Mouse (Mus musculus) brown adipose tissue, adult 24 weeks (tissue): Measurements from ENCODE around the gene Fgfr1op2. TPM values are rescaled to one million over a fixed set of nuclear protein-coding genes. Genes with fewer than 3 reads are reported as not detected.

ENCODE experiments used
- H3K27ac ChIP-seq: fragments of 200-500 bp; replicated peaks from 2 replicates; pipeline ENCODE4 v1.5.1; 2012; ENCODE audit warnings: low read depth, mild to moderate bottlenecking, low read length
- H3K4me1 ChIP-seq: fragments of 200-500 bp; 2 replicates; pipeline ENCODE4 v1.6.1; 2012; ENCODE audit warnings: low read length, mixed read lengths; ENCODE audit not compliant: control insufficient read depth, insufficient read depth, insufficient read length
- H3K4me3 ChIP-seq: fragments of 200-500 bp; 2 replicates; pipeline ENCODE4 v1.5.1; 2012; ENCODE audit warnings: low read depth, mild to moderate bottlenecking, low read length, moderate library complexity; ENCODE audit not compliant: insufficient read depth
- polyA plus RNA-seq: library from polyadenylated mRNA; stranded (reverse); fragments of >200 nt; gene quantifications from 2 replicates; pipeline ENCODE4 v1.2.4, GENCODE M21; 2012; ENCODE audit not compliant: missing spikeins, insufficient read depth, insufficient read length

The Fgfr1op2 gene
- polyA plus RNA-seq, 1 experiment, result 135 TPM

DNA sequence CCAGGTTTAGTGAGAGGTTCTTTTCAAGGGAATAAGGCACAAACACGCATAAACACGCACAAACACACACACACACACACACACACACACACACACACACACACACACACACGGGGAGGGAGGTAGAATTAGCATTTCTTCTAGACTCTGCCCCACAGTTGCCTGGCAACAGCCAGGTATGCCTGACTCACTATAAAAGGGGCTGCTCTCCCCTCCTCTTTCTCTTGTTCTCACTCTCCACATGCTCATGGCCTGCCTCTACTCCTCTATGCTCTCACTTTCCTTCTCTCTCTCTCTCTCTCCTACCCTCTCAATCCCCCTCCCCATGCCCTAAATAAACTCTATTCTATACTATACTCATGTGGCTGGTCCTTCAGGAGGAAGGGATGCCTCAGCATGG is 51.1 kb downstream of the Fgfr1op2 start:
- H3K4me3 ChIP-seq, result no peak overlapping the region
- no peak overlapping the region for H3K27ac ChIP-seq

DNA sequence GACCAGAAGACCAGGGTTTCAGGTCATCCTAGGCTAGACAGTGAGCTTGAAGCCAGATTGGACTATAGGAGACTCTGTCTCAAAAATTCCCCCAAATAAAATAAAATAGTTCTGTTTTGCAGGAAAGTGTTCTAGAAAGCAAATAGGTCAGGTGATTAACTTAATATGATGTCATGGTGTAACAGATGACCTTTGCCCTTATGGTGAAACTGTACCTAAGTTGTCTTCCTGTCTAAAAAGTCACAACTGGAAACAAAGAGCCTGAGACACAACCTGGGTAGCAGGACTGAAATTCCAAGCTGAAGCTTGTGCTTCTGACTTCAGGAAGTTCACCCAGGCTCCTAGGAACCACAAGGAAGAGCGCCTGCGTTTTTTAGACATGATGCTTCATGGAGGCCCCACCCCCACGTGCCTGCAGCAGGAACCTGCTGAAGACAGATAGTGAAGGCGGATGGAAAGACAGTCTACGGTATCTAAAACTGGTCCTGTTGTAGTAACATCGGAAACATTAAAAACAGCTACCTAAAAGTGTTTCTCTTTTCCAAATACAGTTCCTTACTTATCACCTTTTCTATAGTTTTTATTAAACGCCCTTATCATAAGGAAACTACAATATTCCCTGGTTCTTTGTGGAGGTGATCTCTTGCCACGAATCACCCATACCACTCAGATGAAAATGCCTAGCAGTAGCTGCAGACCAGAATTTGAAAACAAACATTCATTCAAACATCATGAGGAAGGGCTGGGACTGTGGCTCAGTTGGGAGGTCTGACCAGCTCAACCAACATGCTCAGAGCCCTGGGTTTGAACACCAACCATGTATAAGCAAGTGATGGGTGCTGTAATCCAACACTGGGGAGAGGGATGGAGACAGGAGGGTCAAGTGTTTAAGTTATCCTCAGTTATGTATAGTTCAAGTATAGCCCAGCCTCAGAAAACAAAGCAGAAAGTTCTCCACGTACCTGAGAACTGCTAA is 53.1 kb downstream of the Fgfr1op2 start:
- no peak overlapping the region for H3K27ac ChIP-seq

More for the DNA sequence above, 51.1 kb downstream of the Fgfr1op2 start:
- H3K4me1 ChIP-seq, result peaks cover 2% of the 10 kb centered on the region; the same call in 1 of the 2 replicates

DNA sequence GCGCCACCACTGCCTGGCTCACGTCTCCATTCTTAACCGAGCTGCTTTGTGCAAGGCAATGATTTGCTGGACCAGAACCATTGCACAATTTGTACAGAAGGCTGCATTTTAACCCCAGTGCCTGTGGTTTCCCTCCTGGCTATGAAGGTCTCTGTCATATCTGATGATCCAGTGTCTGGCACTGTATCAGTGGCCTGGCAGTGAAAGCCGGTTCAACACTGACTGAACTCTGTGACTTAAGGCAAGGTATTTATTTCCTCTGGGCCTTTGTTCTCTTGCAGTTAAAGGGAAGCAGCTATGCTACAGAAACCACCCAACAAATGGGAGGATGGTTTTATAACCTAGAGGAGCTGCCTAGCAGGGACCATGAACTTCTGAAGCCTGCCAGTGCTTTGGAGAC is 54.0 kb downstream of the Fgfr1op2 start:
- peaks cover 4% of the 10 kb centered on the region; the same call in 1 of the 2 replicates for H3K4me1 ChIP-seq
- no peak overlapping the region for H3K27ac ChIP-seq
- no peak overlapping the region for H3K4me3 ChIP-seq

More for the DNA sequence above, 53.1 kb downstream of the Fgfr1op2 start:
- H3K4me1 ChIP-seq, result peaks cover 4% of the 10 kb centered on the region; the same call in 1 of the 2 replicates
- H3K4me3 ChIP-seq, result no peak overlapping the region

DNA sequence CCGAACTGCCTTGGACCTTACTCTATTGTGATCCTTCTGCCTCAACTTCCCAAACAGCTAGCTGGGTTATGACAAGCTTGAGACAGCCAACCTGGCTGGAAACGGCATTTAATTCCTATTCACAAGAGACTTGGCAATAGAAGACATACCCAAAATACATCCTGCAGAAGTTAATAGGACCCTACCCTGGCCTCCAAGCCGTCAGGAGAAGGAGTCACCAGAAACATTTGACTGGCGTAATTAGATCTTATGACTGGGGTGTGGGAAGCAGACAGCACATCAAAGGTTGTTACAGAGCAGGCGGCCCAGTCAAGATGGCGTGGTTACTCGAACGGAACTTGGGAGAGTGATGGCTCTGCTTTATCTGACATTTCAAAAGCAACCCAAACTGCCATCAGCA is 54.8 kb downstream of the Fgfr1op2 start:
- Histone ChIP-seq H3K4me3 (no peak overlapping the region), H3K27ac (no peak overlapping the region), H3K4me1 (peaks cover 4% of the 10 kb centered on the region; the same call in 1 of the 2 replicates)

DNA sequence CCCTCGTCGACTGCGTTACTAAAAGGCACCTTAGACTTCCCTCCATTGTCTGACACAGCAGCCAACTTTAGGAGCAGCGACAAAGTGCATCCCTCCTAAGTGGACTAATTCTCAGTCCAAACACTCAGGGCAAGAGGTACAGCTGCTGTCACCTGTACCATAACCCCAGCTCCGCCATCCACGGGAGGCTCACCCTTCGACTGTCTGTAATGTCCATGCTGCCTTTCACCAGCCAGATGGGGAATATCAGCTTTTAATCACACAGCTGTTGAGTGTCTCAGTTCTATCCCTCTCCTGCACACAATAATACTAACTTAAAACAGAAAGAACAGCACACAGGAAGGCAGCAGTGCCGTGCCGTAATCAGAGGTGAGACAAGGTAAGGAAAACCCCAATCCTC is 55.4 kb downstream of the Fgfr1op2 start:
- Histone ChIP-seq H3K4me1 (peaks cover 4% of the 10 kb centered on the region; the same call in 1 of the 2 replicates), H3K4me3 (no peak overlapping the region), H3K27ac (no peak overlapping the region)

DNA sequence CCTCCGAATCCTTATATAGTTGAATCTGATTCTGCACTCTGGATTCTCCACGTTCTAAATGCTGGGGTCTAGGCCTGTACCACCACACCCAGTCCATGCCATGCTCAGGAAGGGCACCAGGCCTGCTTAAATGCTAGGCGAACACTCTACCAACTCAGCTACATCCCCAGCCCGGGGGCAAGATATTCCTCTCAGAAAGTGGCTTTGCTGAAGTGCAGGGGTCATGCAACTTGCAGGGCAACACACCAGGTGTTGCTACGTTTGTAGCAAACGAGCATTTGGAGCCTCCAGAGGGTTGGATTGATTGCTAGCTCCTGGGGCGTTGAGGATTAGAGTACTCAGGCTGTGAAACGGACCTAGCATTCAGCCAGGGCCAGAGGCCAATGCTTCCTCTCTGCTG is 56.1 kb downstream of the Fgfr1op2 start:
- Histone ChIP-seq H3K4me3 (0 out of 2 replicates have a peak overlapping the region, but pooled peaks have one; percentile 87), H3K27ac (no peak overlapping the region), H3K4me1 (peaks cover 4% of the 10 kb centered on the region; the same call in 1 of the 2 replicates)

DNA sequence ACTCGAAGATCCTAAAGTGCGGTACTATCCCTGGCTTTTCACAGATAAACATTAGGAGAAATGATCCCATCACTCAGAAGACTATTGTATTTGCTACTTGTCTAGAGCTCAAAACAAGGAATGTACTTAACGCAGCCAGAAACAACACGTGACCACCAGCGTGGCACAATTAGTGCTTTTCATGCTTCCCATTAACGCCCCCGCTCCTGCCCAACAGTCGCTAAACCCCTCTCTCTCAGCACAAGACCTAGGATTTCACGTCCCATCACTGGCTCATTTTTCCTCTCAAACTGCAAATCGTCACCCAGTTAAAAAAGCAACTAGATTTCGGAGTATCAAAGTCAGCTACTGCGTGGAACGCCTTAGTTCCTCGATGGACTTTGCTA is 56.6 kb downstream of the Fgfr1op2 start:
- Histone ChIP-seq H3K4me1 (peaks cover 4% of the 10 kb centered on the region; the same call in 1 of the 2 replicates), H3K27ac (no peak overlapping the region; the same call in 1 of the 2 replicates), H3K4me3 (peak overlapping the region; percentile 87)

DNA sequence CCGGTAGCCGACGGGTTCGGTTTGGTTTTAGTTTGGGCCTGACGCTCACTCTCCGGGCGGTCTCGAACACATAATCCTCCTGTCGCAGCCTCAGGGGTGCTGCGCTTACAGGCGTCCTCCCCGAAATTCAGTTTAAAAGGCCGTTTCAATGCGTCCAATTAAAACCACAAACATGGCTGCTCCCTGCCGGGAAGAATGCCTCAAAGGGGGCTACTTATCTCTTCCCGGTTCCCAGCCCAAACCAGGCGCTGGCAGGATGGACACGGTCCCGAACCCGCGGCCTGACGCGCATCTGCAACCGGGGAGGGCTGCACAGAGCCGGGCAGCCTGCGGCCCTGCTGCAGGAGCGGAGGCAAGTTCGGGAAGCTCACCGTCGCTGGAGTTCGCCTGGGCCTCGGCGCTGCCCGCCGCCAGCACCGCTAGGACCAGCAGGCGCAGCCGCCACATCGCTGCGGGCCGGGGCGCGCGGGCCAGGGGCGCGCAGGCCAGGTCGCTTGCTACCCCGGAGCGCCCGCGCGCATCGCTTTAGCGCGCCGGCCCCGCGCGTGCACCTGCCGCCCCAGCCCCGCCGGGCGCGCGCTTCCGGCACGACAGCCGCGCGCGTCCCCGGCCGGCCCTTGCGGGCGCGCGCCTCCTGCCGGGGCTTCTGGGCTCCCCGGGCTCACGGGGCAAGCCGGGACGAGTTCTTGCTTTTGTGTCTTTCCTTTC is 57.2 kb downstream of the Fgfr1op2 start:
- peaks cover 4% of the 10 kb centered on the region; the same call in 1 of the 2 replicates for H3K4me1 ChIP-seq

DNA sequence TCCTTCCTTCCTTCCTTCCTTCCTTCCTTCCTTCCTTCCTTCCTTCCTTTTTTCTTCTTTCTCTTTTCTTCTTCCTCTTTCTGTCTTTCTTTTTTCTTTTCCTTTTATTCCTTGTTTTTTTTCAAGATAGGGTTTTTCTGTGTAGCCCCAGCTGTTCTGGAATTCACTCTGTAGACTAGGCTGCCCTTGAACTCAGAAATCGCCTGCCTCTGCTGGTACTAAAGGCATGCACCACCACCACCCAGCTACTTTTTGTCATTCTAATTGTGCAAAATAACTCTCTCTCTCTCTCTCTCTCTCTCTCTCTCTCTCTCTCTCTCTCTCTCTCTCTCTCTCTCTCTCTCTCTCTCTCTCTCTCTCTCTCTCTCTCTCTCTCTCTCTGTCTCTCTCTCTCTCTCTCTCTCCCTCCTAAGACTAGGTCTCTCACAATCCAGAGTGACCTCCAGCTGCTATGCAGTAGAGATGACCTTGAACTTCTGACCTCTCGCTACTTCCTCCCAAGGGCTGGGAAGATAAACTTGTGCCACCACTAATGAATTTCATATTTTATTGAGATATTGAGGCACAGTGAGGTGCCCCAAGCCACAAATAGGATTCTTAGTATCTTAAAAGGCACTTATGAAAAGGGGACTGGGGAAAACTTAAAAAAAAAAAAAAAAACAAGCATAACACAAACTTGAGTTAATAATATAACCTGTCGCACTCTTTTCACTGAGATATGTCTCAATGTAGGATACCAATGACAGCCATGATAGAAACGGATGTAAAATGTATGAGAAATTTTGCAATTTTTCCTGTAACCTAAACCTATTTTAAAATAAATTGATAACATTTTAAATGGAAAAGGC is 58.0 kb downstream of the Fgfr1op2 start:
- Histone ChIP-seq H3K4me1 (peaks cover 4% of the 10 kb centered on the region; the same call in 1 of the 2 replicates), H3K4me3 (peak overlapping the region; percentile 87), H3K27ac (no peak overlapping the region)

More for the DNA sequence above, 57.2 kb downstream of the Fgfr1op2 start:
- peak overlapping the region; percentile 87 for H3K4me3 ChIP-seq
- H3K27ac ChIP-seq, result no peak overlapping the region; the same call in 1 of the 2 replicates

DNA sequence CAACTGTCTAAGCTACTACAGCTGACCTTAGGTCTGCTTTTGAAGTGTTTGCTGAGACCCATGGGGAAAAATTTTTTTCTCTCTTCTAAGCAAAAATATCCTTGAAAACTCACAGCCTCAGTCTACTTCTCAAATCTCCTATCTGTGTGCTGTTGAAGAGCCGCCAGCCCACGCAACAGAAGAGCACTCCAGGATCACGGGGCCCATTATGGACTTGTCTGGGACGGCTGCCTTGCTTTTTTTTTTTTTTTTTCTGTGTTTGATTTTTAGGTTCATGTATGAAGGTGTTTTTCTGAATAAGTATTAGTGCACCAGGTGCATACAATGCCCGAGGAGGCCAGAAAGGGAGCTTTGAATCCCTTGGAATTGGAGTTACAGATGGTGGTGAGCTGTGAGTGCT is 59.5 kb downstream of the Fgfr1op2 start:
- Histone ChIP-seq H3K4me3 (no peak overlapping the region), H3K27ac (no peak overlapping the region), H3K4me1 (peaks cover 4% of the 10 kb centered on the region; the same call in 1 of the 2 replicates)

DNA sequence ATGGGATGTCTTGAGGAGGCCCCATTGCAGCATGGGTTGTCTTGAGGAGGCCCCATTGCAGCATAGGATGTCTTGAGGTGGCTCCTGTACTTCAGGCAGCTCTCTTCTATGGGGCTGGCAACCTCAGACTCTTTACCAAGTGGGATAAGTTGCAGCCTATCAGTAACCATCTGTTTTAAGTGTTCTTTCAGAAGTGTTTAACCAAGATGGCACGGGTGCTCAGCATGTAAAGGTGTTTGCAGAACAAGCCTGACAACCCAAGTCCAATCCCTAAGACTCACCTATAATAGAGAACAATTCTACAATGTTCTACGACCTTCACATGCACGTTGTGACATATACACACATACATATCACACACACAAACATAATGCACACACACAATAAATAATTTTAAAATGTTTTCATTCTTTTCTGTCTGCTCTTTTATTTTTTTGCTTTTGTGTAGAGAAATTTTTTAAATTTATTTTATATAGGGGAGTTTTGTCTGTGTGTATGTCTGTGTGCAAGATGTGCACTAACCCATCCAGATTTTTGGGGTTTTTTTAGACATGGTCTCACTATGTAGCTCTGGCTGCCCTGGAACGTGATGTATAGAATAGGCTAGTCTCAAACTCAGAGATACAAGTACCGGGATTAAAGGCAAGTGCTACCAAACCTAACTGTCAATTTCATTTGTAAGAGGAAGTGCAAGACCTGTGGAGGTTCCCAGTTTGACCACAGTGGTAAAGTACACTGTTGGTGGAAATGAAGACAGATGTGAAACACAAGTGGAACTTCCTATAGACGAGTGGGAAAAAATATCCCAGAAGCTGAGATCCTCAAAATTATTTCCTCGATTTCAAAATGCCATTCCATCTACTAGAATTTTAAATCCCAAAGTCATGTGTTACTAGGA is 63.3 kb downstream of the Fgfr1op2 start:
- no peak overlapping the region for H3K27ac ChIP-seq
- H3K4me3 ChIP-seq, result no peak overlapping the region

DNA sequence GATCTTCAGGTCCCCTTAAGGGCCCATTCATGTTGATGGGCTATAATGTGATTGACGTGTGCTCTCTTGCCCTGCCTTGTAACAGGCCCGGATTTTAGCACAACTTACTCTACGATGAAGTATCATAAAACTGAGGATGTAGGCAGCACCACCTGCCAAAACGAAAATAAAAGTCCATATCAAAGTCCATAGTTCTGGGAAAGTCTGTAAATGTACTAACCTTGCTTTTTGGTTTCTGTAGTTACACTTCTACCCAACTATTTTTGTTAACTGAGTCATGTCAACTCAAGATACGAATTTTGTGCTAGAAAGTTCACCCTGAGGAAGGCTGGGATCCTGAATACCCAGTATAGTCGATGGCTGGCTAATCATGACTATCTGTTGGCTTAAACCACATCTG is 64.0 kb downstream of the Fgfr1op2 start:
- H3K4me3 ChIP-seq, result no peak overlapping the region
- peaks cover 6% of the 10 kb centered on the region for H3K4me1 ChIP-seq
- H3K27ac ChIP-seq, result no peak overlapping the region

More for the DNA sequence above, 63.3 kb downstream of the Fgfr1op2 start:
- peaks cover 6% of the 10 kb centered on the region for H3K4me1 ChIP-seq

DNA sequence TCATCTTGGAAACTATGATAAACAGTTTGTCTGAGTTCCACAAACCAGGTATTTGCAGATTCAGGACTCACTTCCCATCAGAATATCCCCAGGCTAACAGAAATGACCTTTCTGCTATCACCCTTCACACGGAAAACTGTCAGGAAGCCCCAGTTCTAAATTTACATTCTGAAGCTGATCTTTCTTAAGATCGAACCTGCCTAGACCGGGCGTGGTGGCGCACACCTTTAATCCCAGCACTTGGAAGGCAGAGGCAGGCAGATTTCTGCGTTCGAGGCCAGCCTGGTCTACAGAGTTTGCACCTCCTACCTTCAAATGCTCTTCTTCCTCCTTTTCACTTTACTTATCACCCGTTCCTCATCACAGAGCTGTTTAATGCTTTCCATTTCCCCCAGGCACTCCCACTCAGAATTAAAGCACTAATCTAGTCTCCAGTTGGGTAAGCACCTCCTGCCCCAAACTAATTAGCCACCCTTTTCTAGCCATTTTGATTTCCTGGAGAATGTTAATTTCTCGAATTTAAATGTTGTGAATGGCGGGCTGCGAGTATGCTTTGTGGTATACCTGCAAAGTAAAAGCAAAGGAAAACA is 64.7 kb downstream of the Fgfr1op2 start:
- Histone ChIP-seq H3K27ac (peak overlapping the region; percentile 58), H3K4me3 (peak overlapping the region; percentile 69), H3K4me1 (peaks cover 6% of the 10 kb centered on the region)
